7 mouse cellular contexts compared by ENCODE assay signal in the genomic region with DNA sequence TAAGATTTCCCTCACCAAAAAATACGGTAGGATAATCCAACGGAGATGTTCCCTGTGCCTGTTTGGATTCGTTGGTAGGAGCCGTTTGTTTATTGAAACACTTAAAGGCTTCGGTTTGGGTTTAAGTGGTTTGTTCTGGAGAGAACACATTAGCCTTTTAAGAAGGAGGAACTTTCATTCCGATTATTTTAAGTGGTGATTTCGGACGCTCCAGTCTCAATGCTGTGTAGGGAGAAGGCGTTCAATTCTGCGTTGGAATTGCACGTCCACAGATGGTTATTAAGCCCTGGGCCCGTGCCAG. TPM values are rescaled to one million over a fixed set of nuclear protein-coding genes. Genes with fewer than 3 reads are reported as not detected.
A peak's percentile ranks its signal among the peaks of the same experiment; 100 is the strongest.
DNase-seq lines count a peak whose midpoint lies in the region; ATAC-seq and TF ChIP-seq lines count a peak whose summit lies in the region.

No protein-coding gene starts in this region.

- TF ChIP-seq CTCF in olfactory bulb, adult 2 months (IDR thresholded peaks at IDR 0.05; ENCODE audit: insufficient read depth, low read depth, low read length) = no peak

- peak overlapping the region; percentile 100 for H3K4me2 ChIP-seq in forebrain, embryonic 11.5 days (ENCODE audit: low read depth, low read length, severe bottlenecking)
- peak overlapping the region; percentile 94 for H3K4me2 ChIP-seq in limb, embryonic 15.5 days

- peaks cover 14% of the 10 kb centered on the region for H3K4me1 ChIP-seq in forebrain, embryonic 11.5 days (replicated peaks; ENCODE audit: control insufficient read depth, insufficient read depth, low read length)
- H3K4me1 ChIP-seq in limb, embryonic 15.5 days = peaks cover 28% of the 10 kb centered on the region
- H3K4me1 ChIP-seq in olfactory bulb, adult 2 months (ENCODE audit: control insufficient read depth, insufficient read depth, low read length) = peaks cover 30% of the 10 kb centered on the region

- TF ChIP-seq POLR2A in olfactory bulb, adult 2 months (IDR thresholded peaks at IDR 0.05; ENCODE audit: insufficient read depth, low read depth, low read length) = no peak

- peak overlapping the region; percentile 58 for H3K9ac ChIP-seq in forebrain, embryonic 11.5 days (ENCODE audit: low read length)
- H3K9ac ChIP-seq in limb, embryonic 15.5 days = peak overlapping the region; percentile 37; the same call in 1 of the 2 replicates

- peak; percentile 36 for DNase-seq in left cerebral cortex, postnatal 4 days
- DNase-seq in left cerebral cortex, postnatal 14 days (ENCODE audit: low spot score in 2 of 2) = no peak
- no peak for DNase-seq in forebrain, embryonic 11.5 days (ENCODE audit: low spot score)
- no peak for DNase-seq in retina, embryonic 14.5 days (ENCODE audit: low spot score)
- no peak for DNase-seq in cerebellum, adult 8-10 months

- peaks cover 37% of the 10 kb centered on the region for H3K27me3 ChIP-seq in forebrain, embryonic 11.5 days (ENCODE audit: control insufficient read depth, insufficient read depth, low read length)
- H3K27me3 ChIP-seq in limb, embryonic 15.5 days = peaks cover 51% of the 10 kb centered on the region

- 8% methylated on average over 12 of the region's 12 CpGs for WGBS in forebrain, embryonic 11.5 days
- WGBS in limb, embryonic 15.5 days = 7% methylated on average over 12 of the region's 12 CpGs
- 3% methylated on average over 12 of the region's 12 CpGs for WGBS in olfactory bulb, adult 2 months

- H3K4me3 ChIP-seq in forebrain, embryonic 11.5 days (ENCODE audit: low read depth, low read length) = peak overlapping the region; percentile 53
- H3K4me3 ChIP-seq in limb, embryonic 15.5 days = peak overlapping the region; percentile 56
- peak overlapping the region; percentile 80 for H3K4me3 ChIP-seq in olfactory bulb, adult 2 months (ENCODE audit: insufficient read depth, low read depth, low read length)

- no peaks in the 10 kb centered on the region for H3K36me3 ChIP-seq in forebrain, embryonic 11.5 days (ENCODE audit: control insufficient read depth, insufficient read depth, low read length)
- H3K36me3 ChIP-seq in limb, embryonic 15.5 days = no peaks in the 10 kb centered on the region

- H3K9me3 ChIP-seq in forebrain, embryonic 11.5 days (ENCODE audit: control insufficient read depth, low read length) = no peaks in the 10 kb centered on the region
- H3K9me3 ChIP-seq in limb, embryonic 15.5 days = no peaks in the 10 kb centered on the region

- intact Hi-C loops in left cerebral cortex, postnatal 4 days (cut with DNase I) = loop anchor here (10.0 kb wide), 1 partner anchor 86 kb away; no protein-coding TSS in a partner anchor
- intact Hi-C loops in left cerebral cortex, postnatal 14 days (cut with DNase I) = no loop called here

- H3K27ac ChIP-seq in forebrain, embryonic 11.5 days (ENCODE audit: low read depth, low read length) = no peak overlapping the region
- H3K27ac ChIP-seq in limb, embryonic 15.5 days = no peak overlapping the region
- H3K27ac ChIP-seq in olfactory bulb, adult 2 months (ENCODE audit: insufficient read depth, low read depth, low read length) = peak overlapping the region; percentile 99

- no peak for ATAC-seq in forebrain, embryonic 11.5 days (replicated peaks; ENCODE audit: low FRiP score)
- ATAC-seq in limb, embryonic 15.5 days (ENCODE audit: insufficient number of reproducible peaks, low FRiP score, low TSS enrichment, low read depth) = no peak

RNA-seq across cellular contexts. Expression of gene Tmod1, which starts 0.2 kb away (rescaled TPM):
- 1 to 10 TPM; 2.4 to 3.4 TPM for total RNA-seq in left cerebral cortex, postnatal 4 days (2021)
- 10 to 100 TPM; 23.6 to 25.1 TPM for total RNA-seq in left cerebral cortex, postnatal 14 days (2021)
- 2.6 and 2.8 TPM in 2 replicates for polyA plus RNA-seq in forebrain, embryonic 11.5 days (2014; fragmentation: Nextera tagmentation; extraction: Ambion mirVana)
- polyA plus RNA-seq in limb, embryonic 15.5 days (2015; fragmentation: Nextera tagmentation; extraction: Ambion mirVana) = 11.6 and 33.7 TPM in 2 replicates
- polyA plus RNA-seq in olfactory bulb, adult 2 months (2012; ENCODE audit: insufficient read depth, insufficient read length, low replicate concordance, missing spikeins) = not detected in 2 replicates
